Comparison of ENCODE assay signal across 8 mouse cellular contexts in genomic region chr1:177442821-177443723, GRCm38 (mm10). TPM values are rescaled to one million over a fixed set of nuclear protein-coding genes. Genes with fewer than 3 reads are reported as not detected.
DNase-seq lines count a peak whose midpoint lies in the region; ATAC-seq and TF ChIP-seq lines count a peak whose summit lies in the region.

No protein-coding gene starts in this region.

- no peaks in the 10 kb centered on the region for H3K9me3 ChIP-seq in forebrain, embryonic 13.5 days (replicated peaks)
- no peaks in the 10 kb centered on the region for H3K9me3 ChIP-seq in liver, embryonic 15.5 days (replicated peaks)
- no peaks in the 10 kb centered on the region for H3K9me3 ChIP-seq in neural tube, embryonic 11.5 days (ENCODE audit: control insufficient read depth, low read length)

- 1% methylated on average over 47 of the region's 62 CpGs for WGBS in cerebellum, adult 2 months
- WGBS in forebrain, embryonic 13.5 days, result under 1% methylated on average over 35 of the region's 62 CpGs
- WGBS in liver, embryonic 15.5 days (ENCODE audit: insufficient replicate concordance), result under 1% methylated on average over 53 of the region's 62 CpGs
- 0% methylated on average over 34 of the region's 62 CpGs for WGBS in neural tube, embryonic 11.5 days

- no peaks in the 10 kb centered on the region; the same call in 1 of the 2 replicates for H3K27me3 ChIP-seq in cerebellum, adult 2 months (ENCODE audit: control insufficient read depth, insufficient read depth, low read length)
- H3K27me3 ChIP-seq in forebrain, embryonic 13.5 days, result no peaks in the 10 kb centered on the region
- no peaks in the 10 kb centered on the region for H3K27me3 ChIP-seq in liver, embryonic 15.5 days
- H3K27me3 ChIP-seq in neural tube, embryonic 11.5 days (ENCODE audit: control insufficient read depth, insufficient read depth, low read length), result no peaks in the 10 kb centered on the region

- peaks cover 9% of the 10 kb centered on the region for H3K36me3 ChIP-seq in forebrain, embryonic 13.5 days (ENCODE audit: poor library complexity, severe bottlenecking)
- peaks cover 15% of the 10 kb centered on the region for H3K36me3 ChIP-seq in liver, embryonic 15.5 days (replicated peaks)
- H3K36me3 ChIP-seq in neural tube, embryonic 11.5 days (ENCODE audit: control insufficient read depth, insufficient read depth, low read length), result peaks cover 3% of the 10 kb centered on the region

- no peaks in the 10 kb centered on the region for H3K4me1 ChIP-seq in cerebellum, adult 2 months (ENCODE audit: control insufficient read depth, insufficient read depth, low read length)
- peaks cover 13% of the 10 kb centered on the region for H3K4me1 ChIP-seq in bone marrow macrophage, adult 2 months (ENCODE audit: control insufficient read depth, insufficient read depth, low read length)
- H3K4me1 ChIP-seq in forebrain, embryonic 13.5 days, result peaks cover 46% of the 10 kb centered on the region
- H3K4me1 ChIP-seq in liver, embryonic 15.5 days (replicated peaks), result peaks cover 40% of the 10 kb centered on the region
- H3K4me1 ChIP-seq in neural tube, embryonic 11.5 days (ENCODE audit: control insufficient read depth, insufficient read depth, low read length), result peaks cover 19% of the 10 kb centered on the region

- H3K4me3 ChIP-seq in cerebellum, adult 2 months (replicated peaks; ENCODE audit: insufficient read depth, low read depth, low read length), result peak overlapping the region; percentile 69
- H3K4me3 ChIP-seq in bone marrow macrophage, adult 2 months (ENCODE audit: insufficient read depth, low read length), result peak overlapping the region; percentile 74
- peak overlapping the region; percentile 83 for H3K4me3 ChIP-seq in forebrain, embryonic 13.5 days
- H3K4me3 ChIP-seq in liver, embryonic 15.5 days (replicated peaks), result peak overlapping the region; percentile 77
- peak overlapping the region; percentile 96 for H3K4me3 ChIP-seq in neural tube, embryonic 11.5 days (ENCODE audit: low read depth, low read length)

- H3K4me2 ChIP-seq in forebrain, embryonic 13.5 days, result peak overlapping the region; percentile 68
- H3K4me2 ChIP-seq in liver, embryonic 15.5 days, result peak overlapping the region; percentile 89
- peak overlapping the region; percentile 66 for H3K4me2 ChIP-seq in neural tube, embryonic 11.5 days (ENCODE audit: low read depth)

- TF ChIP-seq CTCF in cerebellum, adult 2 months (IDR thresholded peaks at IDR 0.05; ENCODE audit: borderline replicate concordance, insufficient read depth, low read depth, low read length), result no peak
- no peak for TF ChIP-seq CTCF in bone marrow macrophage, adult 2 months (IDR thresholded peaks at IDR 0.05; ENCODE audit: low read depth, low read length)

- peak overlapping the region; percentile 98 for H3K9ac ChIP-seq in forebrain, embryonic 13.5 days
- peak overlapping the region; percentile 74 for H3K9ac ChIP-seq in liver, embryonic 15.5 days
- H3K9ac ChIP-seq in neural tube, embryonic 11.5 days (ENCODE audit: low read length), result peak overlapping the region; percentile 96

- no peak for ATAC-seq in forebrain, embryonic 13.5 days
- ATAC-seq in liver, embryonic 15.5 days (ENCODE audit: insufficient read depth), result no peak
- peak; percentile 8; the same call in 1 of the 2 replicates for ATAC-seq in neural tube, embryonic 11.5 days (ENCODE audit: insufficient read depth, low FRiP score, low TSS enrichment)

- H3K27ac ChIP-seq in cerebellum, adult 2 months (ENCODE audit: insufficient read depth, low read length), result peak overlapping the region; percentile 99
- peak overlapping the region; percentile 7; the same call in 1 of the 2 replicates for H3K27ac ChIP-seq in bone marrow macrophage, adult 2 months (ENCODE audit: insufficient read depth, low read depth, low read length)
- peak overlapping the region; percentile 99 for H3K27ac ChIP-seq in forebrain, embryonic 13.5 days
- H3K27ac ChIP-seq in liver, embryonic 15.5 days (replicated peaks), result peak overlapping the region; percentile 87
- peak overlapping the region; percentile 99 for H3K27ac ChIP-seq in neural tube, embryonic 11.5 days (ENCODE audit: low read depth, low read length)

- peak; percentile 56 to 75 for DNase-seq in cerebellum, adult 2 months
- DNase-seq in cerebellum, postnatal 4 days (ENCODE audit: low spot score in 2 of 2), result no peak
- DNase-seq in induced T-regulatory cell, adult 2 months (ENCODE audit: low read depth), result peak; percentile 65
- DNase-seq in neural tube, embryonic 11.5 days (ENCODE audit: low spot score), result peak; percentile 64
- peak; percentile 66 to 73 for DNase-seq in thymus, postnatal 36 days

- no peak for TF ChIP-seq POLR2A in cerebellum, adult 2 months (IDR thresholded peaks at IDR 0.05; ENCODE audit: borderline replicate concordance, insufficient read depth, low read length)
- no peak for TF ChIP-seq POLR2A in bone marrow macrophage, adult 2 months (IDR thresholded peaks at IDR 0.05; ENCODE audit: borderline replicate concordance, low read depth, low read length)

RNA-seq across cellular contexts. Expression of gene Zbtb18, which starts 0.9 kb away (rescaled TPM):
- 193 and 234 TPM in 2 replicates for polyA plus RNA-seq in cerebellum, adult 2 months (2012; rRNA removed)
- 22.4 and 32.3 TPM in 2 replicates for polyA plus RNA-seq in bone marrow macrophage, adult 2 months (2012; ENCODE audit: insufficient read depth, insufficient read length, missing spikeins)
- polyA plus RNA-seq in forebrain, embryonic 13.5 days (2015; fragmentation: Nextera tagmentation; extraction: Ambion mirVana), result 59.8 and 88.1 TPM in 2 replicates
- polyA plus RNA-seq in liver, embryonic 15.5 days (2015; fragmentation: Nextera tagmentation; extraction: Ambion mirVana), result 0.59 and 1.1 TPM in 2 replicates
- polyA plus RNA-seq in neural tube, embryonic 11.5 days (2014; fragmentation: Nextera tagmentation; extraction: Ambion mirVana), result 8.5 and 11.6 TPM in 2 replicates

Comparison
In these comparisons a context has a peak if more than half of its experiments do, and no peak if none do; other contexts are left out.
1. DNase-seq: peak in cerebellum, adult 2 months (2 of 2), induced T-regulatory cell, adult 2 months (single experiment), neural tube, embryonic 11.5 days (single experiment) and thymus, postnatal 36 days (2 of 2); none in cerebellum, postnatal 4 days (0 of 2).
2. H3K27ac ChIP-seq: peak in every context shown above with its lines; median percentile 99 in cerebellum, adult 2 months; 99 in forebrain, embryonic 13.5 days; 99 in neural tube, embryonic 11.5 days; 87 in liver, embryonic 15.5 days; 7 in bone marrow macrophage, adult 2 months.
3. Peak in every context shown above with its lines, with median percentiles within 50 percentile points of each other: H3K4me3 ChIP-seq, H3K4me2 ChIP-seq and H3K9ac ChIP-seq.